Mouse (Mus musculus) hindbrain, embryonic 16.5 days (tissue): ENCODE data around the gene Rnh1. TPM values are rescaled to one million over a fixed set of nuclear protein-coding genes. Genes with fewer than 3 reads are reported as not detected.

Experiments used
- ATAC-seq: fragments of 200-750 bp; cut with Nextera tagmentation; 2 replicates; pipeline ENCODE4 v1.8.0; 2017; ENCODE audit warnings: moderate TSS enrichment, moderate library complexity
- H3K27ac ChIP-seq: fragments of 300-500 bp; sonication (generic); 2 replicates; pipeline ENCODE4 v1.5.1; 2014; ENCODE audit warnings: low read depth, mild to moderate bottlenecking, control low read depth, low read length, moderate library complexity
- H3K27me3 ChIP-seq: fragments of 300-500 bp; sonication (generic); replicated peaks from 2 replicates; pipeline ENCODE4 v1.6.1; 2014; ENCODE audit warnings: low read length; ENCODE audit not compliant: control insufficient read depth, insufficient read depth
- H3K36me3 ChIP-seq: fragments of 300-500 bp; sonication (generic); 2 replicates; pipeline ENCODE4 v1.6.1; 2014; ENCODE audit warnings: mild to moderate bottlenecking, low read length, moderate library complexity, mixed read lengths; ENCODE audit not compliant: control insufficient read depth, insufficient read depth
- H3K4me1 ChIP-seq: fragments of 300-500 bp; sonication (generic); 2 replicates; pipeline ENCODE4 v1.6.1; 2014; ENCODE audit warnings: low read depth, low read length; ENCODE audit not compliant: control insufficient read depth, insufficient read depth
- H3K4me2 ChIP-seq: fragments of 300-500 bp; sonication (generic); 2 replicates; pipeline ENCODE4 v1.6.1; 2014; ENCODE audit warnings: mild to moderate bottlenecking, low read length, control low read depth, moderate library complexity
- H3K4me3 ChIP-seq: fragments of 300-500 bp; sonication (generic); 2 replicates; pipeline ENCODE4 v1.5.1; 2014; ENCODE audit warnings: mild to moderate bottlenecking, low read length, control low read depth, moderate library complexity
- H3K9ac ChIP-seq: fragments of 300-500 bp; sonication (generic); 2 replicates; pipeline ENCODE4 v1.6.1; 2014; ENCODE audit warnings: low read depth, mild to moderate bottlenecking, control low read depth, low read length, moderate library complexity
- H3K9me3 ChIP-seq: fragments of 300-500 bp; sonication (generic); 2 replicates; pipeline ENCODE4 v1.6.1; 2014; ENCODE audit warnings: mild to moderate bottlenecking, low read length, moderate library complexity; ENCODE audit not compliant: control insufficient read depth
- WGBS: fragments of 180-500 bp; shearing (Covaris S2); extraction: QIAGEN DNeasy Blood & Tissue Kit; methylation state at CpG from one replicate; pipeline ENCODE4 v1.1.7; 2014; 5-methylcytosine and 5-hydroxymethylcytosine counted together
- polyA plus RNA-seq: library from polyadenylated mRNA; unstranded; fragments of >200 nt; fragmentation: Nextera tagmentation; extraction: Ambion mirVana; gene quantifications from 2 replicates; pipeline ENCODE4 v1.2.1, GENCODE M21; 2015

The Rnh1 gene
- polyA plus RNA-seq, 1 experiment from 2014 or later = 54.1 TPM

GRCm38 (mm10) chr7:141209526-141209925 lies 36.9 kb upstream of the Rnh1 start:
- Histone ChIP-seq H3K4me2 (no peak overlapping the region), H3K4me1 (no peaks in the 10 kb centered on the region), H3K27me3 (no peaks in the 10 kb centered on the region), H3K36me3 (no peaks in the 10 kb centered on the region), H3K9ac (no peak overlapping the region), H3K4me3 (no peak overlapping the region), H3K27ac (no peak overlapping the region), H3K9me3 (no peaks in the 10 kb centered on the region)
- no peak for ATAC-seq
- WGBS = 65% methylated on average over 3 of the region's 3 CpGs

GRCm38 (mm10) chr7:141206182-141206937 lies 33.7 kb upstream of the Rnh1 start:
- Histone ChIP-seq H3K27me3 (no peaks in the 10 kb centered on the region), H3K27ac (no peak overlapping the region), H3K36me3 (no peaks in the 10 kb centered on the region), H3K4me2 (no peak overlapping the region), H3K9me3 (no peaks in the 10 kb centered on the region), H3K4me1 (no peaks in the 10 kb centered on the region), H3K9ac (no peak overlapping the region), H3K4me3 (no peak overlapping the region)
- ATAC-seq = no peak
- WGBS = 95% methylated on average over 18 of the region's 18 CpGs

- Histone ChIP-seq H3K4me1 (no peaks in the 10 kb centered on the region), H3K9ac (no peak overlapping the region), H3K4me3 (no peak overlapping the region), H3K27me3 (no peaks in the 10 kb centered on the region), H3K27ac (no peak overlapping the region), H3K9me3 (no peaks in the 10 kb centered on the region), H3K4me2 (no peak overlapping the region), H3K36me3 (no peaks in the 10 kb centered on the region)
- WGBS = 84% methylated on average over 5 of the region's 5 CpGs
- ATAC-seq = no peak; the same call in 1 of the 2 replicates
Observed at GRCm38 (mm10) chr7:141205504-141205903, 32.8 kb upstream of the Rnh1 start.

GRCm38 (mm10) chr7:141204546-141204945 lies 31.9 kb upstream of the Rnh1 start:
- no peak for ATAC-seq
- Histone ChIP-seq H3K27ac (no peak overlapping the region), H3K36me3 (no peaks in the 10 kb centered on the region), H3K27me3 (no peaks in the 10 kb centered on the region), H3K4me1 (no peaks in the 10 kb centered on the region), H3K4me3 (no peak overlapping the region), H3K9me3 (no peaks in the 10 kb centered on the region), H3K9ac (no peak overlapping the region), H3K4me2 (no peak overlapping the region)
- 85% methylated on average over 3 of the region's 3 CpGs for WGBS

- no peak overlapping the region for H3K4me2 ChIP-seq
- no peaks in the 10 kb centered on the region for H3K9me3 ChIP-seq
- H3K4me1 ChIP-seq = peaks cover 8% of the 10 kb centered on the region
- 95% methylated on average over 4 of the region's 4 CpGs for WGBS
- ATAC-seq = no peak
- no peak overlapping the region for H3K9ac ChIP-seq
- no peak overlapping the region for H3K27ac ChIP-seq
- H3K4me3 ChIP-seq = no peak overlapping the region
- no peaks in the 10 kb centered on the region for H3K27me3 ChIP-seq
- H3K36me3 ChIP-seq = no peaks in the 10 kb centered on the region
Observed at GRCm38 (mm10) chr7:141198121-141198520, 25.5 kb upstream of the Rnh1 start.

GRCm38 (mm10) chr7:141196619-141197282 lies 24.1 kb upstream of the Rnh1 start:
- Histone ChIP-seq H3K27me3 (no peaks in the 10 kb centered on the region), H3K4me1 (peaks cover 19% of the 10 kb centered on the region), H3K9me3 (no peaks in the 10 kb centered on the region), H3K4me3 (no peak overlapping the region), H3K36me3 (peaks cover 5% of the 10 kb centered on the region), H3K27ac (no peak overlapping the region), H3K4me2 (no peak overlapping the region), H3K9ac (no peak overlapping the region)
- no peak for ATAC-seq
- WGBS = 97% methylated on average over 8 of the region's 8 CpGs

- H3K4me1 ChIP-seq = peaks cover 19% of the 10 kb centered on the region
- no peak overlapping the region for H3K27ac ChIP-seq
- no peak overlapping the region for H3K4me3 ChIP-seq
- no peak for ATAC-seq
- WGBS = 98% methylated on average over 2 of the region's 2 CpGs
- H3K4me2 ChIP-seq = no peak overlapping the region; the same call in 1 of the 2 replicates
- H3K9ac ChIP-seq = no peak overlapping the region
- no peaks in the 10 kb centered on the region for H3K27me3 ChIP-seq
- peaks cover 12% of the 10 kb centered on the region for H3K36me3 ChIP-seq
- H3K9me3 ChIP-seq = no peaks in the 10 kb centered on the region
Observed at GRCm38 (mm10) chr7:141195754-141196153, 23.1 kb upstream of the Rnh1 start.

GRCm38 (mm10) chr7:141194830-141195229 lies 22.2 kb upstream of the Rnh1 start:
- Histone ChIP-seq H3K4me1 (peaks cover 19% of the 10 kb centered on the region), H3K9ac (peak overlapping the region; percentile 71), H3K4me2 (peak overlapping the region; percentile 99), H3K36me3 (peaks cover 21% of the 10 kb centered on the region), H3K27me3 (no peaks in the 10 kb centered on the region), H3K4me3 (peak overlapping the region; percentile 69), H3K9me3 (no peaks in the 10 kb centered on the region), H3K27ac (peak overlapping the region; percentile 82)
- under 1% methylated on average over 28 of the region's 28 CpGs for WGBS
- peak; percentile 40; the same call in 1 of the 2 replicates for ATAC-seq

GRCm38 (mm10) chr7:141194409-141194808 lies 21.8 kb upstream of the Rnh1 start:
- Histone ChIP-seq H3K4me3 (peak overlapping the region; percentile 69), H3K27ac (peak overlapping the region; percentile 82), H3K27me3 (no peaks in the 10 kb centered on the region), H3K9ac (peak overlapping the region; percentile 71), H3K4me2 (peak overlapping the region; percentile 99), H3K4me1 (peaks cover 19% of the 10 kb centered on the region), H3K9me3 (no peaks in the 10 kb centered on the region), H3K36me3 (peaks cover 23% of the 10 kb centered on the region)
- 0% methylated on average over 23 of the region's 23 CpGs for WGBS
- 0 out of 2 replicates have a peak, but pooled peaks have one; percentile 0 for ATAC-seq
